Mouse (Mus musculus) hematopoietic multipotent progenitor cell, adult 10-12 weeks (in vitro differentiated cells): Measurements from ENCODE around the gene Helz. TPM values are rescaled to one million over a fixed set of nuclear protein-coding genes. Genes with fewer than 3 reads are reported as not detected.

Source experiments
- polyA plus RNA-seq: library from polyadenylated mRNA; stranded (reverse); fragments of >175 nt; gene quantifications from 2 replicates; pipeline ENCODE4 v1.2.3, GENCODE M21; 2012; ENCODE audit warnings: low replicate concordance

Gene Helz
- 96.2 and 99.2 TPM in 2 replicates for polyA plus RNA-seq

DNA sequence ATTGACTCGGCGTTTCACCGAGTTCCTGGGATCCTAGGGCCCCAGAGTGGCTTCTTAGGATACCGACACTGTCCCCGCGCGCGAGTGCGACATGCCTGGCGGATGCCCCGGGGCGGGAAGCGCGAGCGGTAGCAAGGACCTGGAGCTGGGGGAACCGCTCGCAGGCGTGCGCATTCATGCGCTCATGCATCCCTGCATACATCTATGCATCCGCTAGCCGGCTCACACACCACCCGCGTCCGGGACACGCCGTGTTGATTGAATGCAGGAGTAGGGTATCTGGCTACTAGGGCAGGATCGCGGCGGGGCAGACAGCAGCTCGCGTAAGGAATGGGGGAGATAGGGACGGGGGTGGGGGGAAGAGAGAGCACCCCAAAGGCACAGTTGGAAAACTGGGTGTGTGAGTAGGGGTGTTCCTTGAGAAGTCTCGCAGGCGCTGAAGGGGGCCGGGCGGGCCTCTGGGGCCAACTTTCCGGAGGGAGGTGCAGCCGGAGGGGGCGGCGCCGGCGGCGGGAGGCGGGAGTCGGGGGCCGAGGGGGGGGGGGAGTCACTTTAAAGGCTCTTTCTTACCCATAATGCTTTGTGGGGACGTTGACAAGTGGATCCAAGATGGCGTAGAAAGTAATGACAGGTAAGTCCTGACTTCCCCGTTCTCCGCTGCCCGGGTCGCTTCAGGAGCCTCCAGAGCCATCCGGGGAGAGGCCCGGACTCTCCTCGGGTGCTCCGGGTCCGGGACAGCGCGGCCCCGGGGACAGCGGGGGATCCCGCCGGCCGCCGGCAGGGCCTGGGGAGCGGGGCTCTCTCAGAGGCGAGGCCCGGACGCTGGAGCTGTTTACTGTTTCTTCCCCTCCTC lies at the start of gene Helz:
TSS of gene Helz (plus strand) at position 580 of the 853 bp plus-strand sequence.

DNA sequence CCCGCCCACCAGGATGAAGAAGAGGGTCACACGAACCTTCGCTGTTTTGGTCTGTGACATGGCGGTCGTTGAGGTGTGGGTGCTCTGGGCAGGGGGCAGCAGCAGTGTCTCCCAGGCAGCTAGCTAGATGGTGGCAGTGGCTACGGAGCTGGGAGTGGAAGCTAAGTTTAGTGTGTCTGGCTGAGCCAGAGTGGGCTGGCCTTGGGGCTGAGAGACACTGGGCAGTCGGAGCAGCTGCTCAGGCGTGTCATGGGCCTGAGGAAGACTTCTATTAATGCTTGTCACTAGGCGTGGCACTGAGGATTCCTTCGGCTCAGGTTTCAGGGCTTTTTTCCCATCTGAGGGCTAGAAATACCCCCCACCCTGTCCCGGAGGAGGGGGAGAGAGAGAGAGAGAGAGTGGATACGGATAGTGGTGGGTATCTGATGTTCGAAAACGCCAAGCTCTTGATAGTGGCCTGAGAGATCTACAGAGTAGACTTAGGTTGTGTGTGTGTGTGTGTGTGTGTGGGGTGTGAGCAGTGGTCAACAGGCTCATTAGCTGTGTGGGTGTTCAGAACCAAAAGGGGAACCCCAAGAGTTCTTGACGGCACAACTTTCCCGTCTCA lies 168.7 kb downstream of the Helz start, which contains the start of gene Cacng1:
TSS of gene Cacng1 (minus strand) at position 191 of the 607 bp plus-strand sequence.

Other genes starting within 250 kb of the Helz start
- gene Pitpnc1, start 77.2 kb upstream of the Helz start, polyA plus RNA-seq = 9.2 and 13.1 TPM in 2 replicates
- 13.6 and 15.8 TPM in 2 replicates for gene Psmd12, start 68.4 kb upstream of the Helz start, polyA plus RNA-seq
- gene Cacng1, start 168.6 kb downstream of the Helz start, polyA plus RNA-seq = not detected in 2 replicates
- gene Cacng4, start 246.6 kb downstream of the Helz start, polyA plus RNA-seq = 0.06 TPM in 1 of 2 replicates, not detected in the other